Mouse (Mus musculus) 3T3-L1 (cell line): Measurements from ENCODE around the gene Nhp2.
A peak's percentile ranks its signal among the peaks of the same experiment; 100 is the strongest.
"Not testable (repeated sequence)": the region's sequence is repeated elsewhere in the genome, so short reads cannot be mapped to it uniquely, and the experiment has no call there.

Experiments used
- DNase-seq: peaks from one replicate; pipeline ENCODE4 v3.0.0-alpha.2; 2015; ENCODE audit warnings: low read depth, low spot score

Gene Nhp2

DNA sequence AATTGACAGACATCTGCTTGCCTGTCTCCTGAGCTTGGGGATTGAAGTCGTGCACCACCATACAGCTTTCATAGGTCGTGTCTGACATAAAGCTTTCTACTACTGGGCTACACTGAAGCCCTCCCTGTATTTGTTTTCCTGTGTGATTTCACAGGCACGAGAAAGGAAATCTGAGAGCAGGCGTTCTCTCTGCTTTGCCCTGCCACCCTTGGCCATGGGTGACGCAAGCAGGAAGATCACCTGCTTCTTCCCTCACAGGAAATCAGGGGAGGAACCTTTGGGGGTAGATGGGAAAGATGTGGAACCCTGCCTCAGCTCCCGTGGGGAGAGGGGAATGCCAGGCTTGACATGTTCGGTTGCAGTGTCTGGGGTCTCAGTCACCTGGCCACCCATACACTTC lies 38.8 kb downstream of the Nhp2 start:
- DNase-seq = no peak

DNA sequence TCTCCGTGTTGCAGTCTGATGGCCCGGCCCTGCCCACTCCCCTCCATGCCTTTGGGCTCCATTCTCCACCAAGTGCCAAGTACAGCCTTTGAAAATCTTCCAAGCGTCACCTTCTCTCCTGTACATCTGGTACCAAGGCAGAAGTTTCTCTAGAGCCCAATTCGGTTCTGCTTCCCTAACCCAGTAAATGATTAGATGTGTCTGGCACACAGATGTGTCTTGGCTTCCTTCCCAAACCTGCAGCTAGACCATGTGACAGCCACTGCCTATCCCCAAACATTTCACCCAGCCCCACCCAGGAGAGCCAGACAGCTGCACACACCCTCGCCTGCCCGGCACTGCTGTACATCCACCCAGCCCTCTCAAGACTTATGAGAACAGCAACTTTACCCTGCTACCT lies 39.2 kb downstream of the Nhp2 start:
- DNase-seq = peak; percentile 69

DNA sequence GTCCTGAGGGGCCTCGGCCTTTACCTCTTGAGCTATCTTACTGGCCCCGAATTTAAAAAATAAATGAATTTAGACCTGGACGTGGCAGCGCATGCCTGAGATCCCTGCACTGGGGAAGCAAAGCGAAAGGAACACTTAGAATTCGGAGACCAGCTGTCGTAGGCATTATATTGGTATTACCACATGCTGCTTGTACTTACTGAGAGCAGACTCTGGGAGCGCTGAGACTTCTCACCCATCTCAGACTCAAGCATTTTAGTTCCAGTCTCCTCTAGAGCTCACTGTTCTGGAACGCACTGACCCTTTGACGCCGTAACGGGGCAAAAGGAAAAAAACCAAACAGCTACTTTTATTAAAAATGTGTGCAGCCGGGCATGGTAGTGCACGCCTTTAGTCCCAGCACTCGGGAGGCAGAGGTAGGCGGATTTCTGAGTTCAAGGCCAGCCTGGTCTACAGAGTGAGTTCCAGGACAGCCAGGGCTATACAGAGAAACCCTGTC lies 42.4 kb downstream of the Nhp2 start:
- no peak for DNase-seq

- no peak for DNase-seq
These were observed 43.1 kb downstream of the Nhp2 start for GRCm38 (mm10) chr11:51662632-51663031.

GRCm38 (mm10) chr11:51664747-51665146 lies 45.2 kb downstream of the Nhp2 start:
- not testable (repeated sequence) for DNase-seq

DNA sequence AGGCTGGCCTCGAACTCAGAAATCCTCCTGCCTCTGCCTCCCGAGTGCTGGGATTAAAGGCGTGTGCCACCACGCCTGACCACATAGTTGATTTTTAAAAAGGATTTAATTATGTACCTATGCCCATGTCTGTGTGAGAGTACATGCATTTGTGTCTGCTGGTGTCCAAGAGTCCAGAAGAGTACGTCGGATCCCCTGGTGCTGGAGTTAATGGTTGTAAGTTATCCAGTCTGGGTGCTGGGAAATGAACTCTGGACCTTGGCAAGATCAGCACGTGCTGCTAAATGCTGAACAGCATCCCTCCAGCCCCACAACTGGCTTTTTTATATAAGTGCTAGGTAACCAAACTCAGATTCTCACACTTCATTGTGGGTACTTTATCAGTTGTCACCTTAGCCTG lies 51.3 kb downstream of the Nhp2 start:
- DNase-seq = no peak

DNA sequence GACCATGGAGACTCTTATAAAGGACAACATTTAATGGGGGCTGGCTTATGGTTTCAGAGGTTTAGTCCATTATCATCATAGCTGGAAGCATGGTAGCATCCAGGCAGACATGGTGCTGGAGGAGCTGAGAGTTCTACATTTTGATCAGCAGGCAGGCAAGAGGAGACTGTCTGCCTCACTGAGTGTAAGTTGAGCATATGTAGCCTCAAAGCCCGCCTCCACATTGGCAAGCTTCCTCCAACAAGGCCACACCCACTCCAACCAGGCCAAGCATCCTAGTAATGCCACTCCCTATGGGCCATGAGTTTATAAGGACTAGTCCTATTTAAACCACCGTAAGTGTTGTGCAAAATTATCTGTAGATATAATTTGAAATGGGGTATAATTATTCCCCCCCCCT lies 51.8 kb downstream of the Nhp2 start:
- DNase-seq = peak; percentile 88

DNA sequence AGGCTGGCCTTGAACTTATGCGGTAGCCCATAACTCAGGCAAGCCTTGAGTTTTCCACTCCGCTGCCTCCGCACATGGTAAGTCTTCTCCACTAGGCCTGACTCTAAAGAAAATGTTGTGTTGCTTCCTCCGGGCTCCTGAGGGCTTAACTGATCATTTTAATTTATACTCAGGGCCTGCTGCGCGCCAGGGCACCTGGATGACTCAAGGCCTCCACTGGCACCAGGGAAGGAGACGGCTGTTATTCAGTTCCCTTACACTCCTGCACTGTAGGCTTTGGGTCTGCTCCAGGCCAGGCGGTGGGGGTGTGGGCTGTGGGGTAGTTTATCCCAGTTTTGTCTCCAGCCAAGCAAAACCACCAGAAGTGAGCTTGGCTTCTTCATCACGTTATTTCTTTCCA lies 53.8 kb downstream of the Nhp2 start:
- DNase-seq = no peak
